Mouse (Mus musculus): ENCODE results near the gene Tgfbr2.

GRCm38 (mm10) chr9:116162866-116163374, 12.2 kb downstream of the Tgfbr2 start:
- no peak for TF ChIP-seq POLR2A (IDR thresholded peaks at IDR 0.05; ENCODE audit: low read depth, low read length)
- TF ChIP-seq CTCF (IDR thresholded peaks at IDR 0.05; ENCODE audit: borderline replicate concordance, insufficient read depth, low read length), result no peak

Measured in embryonic fibroblast, embryonic 13.5 days (primary cell).